Mouse (Mus musculus) thymus, adult 2 months (tissue): ENCODE data around the gene Akip1.

Experiments
- CTCF ChIP-seq: fragments of 200-500 bp; IDR thresholded peaks from 2 replicates; pipeline ENCODE4 v1.5.1; 2012; ENCODE audit warnings: mild to moderate bottlenecking, control low read depth, low read length, moderate library complexity, borderline replicate concordance; ENCODE audit not compliant: control insufficient read depth, poor library complexity, insufficient read depth; ENCODE audit errors: extremely low read depth
- POLR2A ChIP-seq: fragments of 200-500 bp; IDR thresholded peaks from 2 replicates; pipeline ENCODE4 v1.6.1; 2012; ENCODE audit warnings: mild to moderate bottlenecking, low read length, control low read depth, moderate library complexity; ENCODE audit not compliant: control insufficient read depth, poor library complexity, insufficient read depth; ENCODE audit errors: extremely low read depth

DNA sequence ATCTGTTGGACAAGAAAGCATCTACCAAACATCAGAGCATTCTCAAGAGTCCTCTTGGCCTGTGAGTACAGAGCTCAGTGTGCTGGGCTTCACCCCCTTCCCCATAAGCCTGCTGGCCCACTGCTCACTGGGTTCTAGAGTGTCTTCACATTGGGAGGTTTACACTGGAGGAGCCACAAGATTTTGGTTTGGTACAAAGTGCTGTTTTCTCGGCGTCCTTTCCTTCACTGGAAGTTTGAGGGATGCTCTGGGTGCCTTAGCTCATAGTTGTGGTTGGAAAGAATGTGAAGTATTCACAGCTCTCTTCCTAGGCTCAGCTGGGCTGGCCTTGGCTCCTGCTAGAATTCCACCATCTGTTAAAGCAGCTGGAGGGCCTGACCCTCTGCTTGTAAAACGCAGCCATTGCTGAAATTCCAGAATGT, 5.5 kb downstream of the Akip1 start:
- no peak for TF ChIP-seq CTCF
- TF ChIP-seq POLR2A = no peak
